Mouse (Mus musculus) olfactory bulb, adult 2 months (tissue): ENCODE measurements at regions not wholly inside any gene's neighbourhood (a gene's known extent, or its start where the extent isn't known, plus 50 kb on each side); places are given as distances from the start of the nearest gene placed in this dataset.

ENCODE experiments used
- CTCF ChIP-seq: fragments of 200-500 bp; IDR thresholded peaks from 2 replicates; pipeline ENCODE4 v1.5.1; 2012; ENCODE audit warnings: low read depth, mild to moderate bottlenecking, low read length, moderate library complexity; ENCODE audit not compliant: insufficient read depth
- POLR2A ChIP-seq: fragments of 200-500 bp; IDR thresholded peaks from 2 replicates; pipeline ENCODE4 v1.6.1; 2012; ENCODE audit warnings: mild to moderate bottlenecking, low read depth, low read length, moderate library complexity; ENCODE audit not compliant: insufficient read depth

GRCm38 (mm10) chr2:9481678-9482345 is 399.2 kb upstream of the 4930412O13Rik start:
- TF ChIP-seq POLR2A (no peak), CTCF (no peak)
